Mouse (Mus musculus): ENCODE results near the gene Tmem8b.

The Tmem8b gene

GRCm38 (mm10) chr4:43713652-43714219 lies 45.0 kb downstream of the Tmem8b start:
- no peak for DNase-seq (ENCODE audit: low spot score)

- no peak for DNase-seq (ENCODE audit: low spot score)
Observed at GRCm38 (mm10) chr4:43720491-43721228, 51.9 kb downstream of the Tmem8b start.

GRCm38 (mm10) chr4:43722191-43722590 lies 53.4 kb downstream of the Tmem8b start:
- no peak for DNase-seq (ENCODE audit: low spot score)

- peak; percentile 13 for DNase-seq (ENCODE audit: low spot score)
Observed at GRCm38 (mm10) chr4:43724764-43725163, 56.0 kb downstream of the Tmem8b start.

GRCm38 (mm10) chr4:43726228-43726993 lies 57.6 kb downstream of the Tmem8b start:
- DNase-seq (ENCODE audit: low spot score): no peak

- no peak for DNase-seq (ENCODE audit: low spot score)
Observed at GRCm38 (mm10) chr4:43726995-43727394, 58.2 kb downstream of the Tmem8b start, which contains the start of gene Hrct1. Gene Hrct1, plus strand, starts transcription at chr4:43727188.

- DNase-seq (ENCODE audit: low spot score): no peak
Observed at GRCm38 (mm10) chr4:43727718-43728575, 59.2 kb downstream of the Tmem8b start.

GRCm38 (mm10) chr4:43728576-43728954 lies 59.8 kb downstream of the Tmem8b start:
- DNase-seq (ENCODE audit: low spot score): no peak

- DNase-seq (ENCODE audit: low spot score): no peak
Observed at GRCm38 (mm10) chr4:43729126-43729525, 60.4 kb downstream of the Tmem8b start.

- no peak for DNase-seq (ENCODE audit: low spot score)
Observed at GRCm38 (mm10) chr4:43729794-43730550, 61.2 kb downstream of the Tmem8b start, which contains the start of gene Spaar. Gene Spaar, plus strand, starts transcription at chr4:43730034.

GRCm38 (mm10) chr4:43730750-43731297 lies 62.1 kb downstream of the Tmem8b start:
- DNase-seq (ENCODE audit: low spot score): no peak

GRCm38 (mm10) chr4:43732171-43732570 lies 63.4 kb downstream of the Tmem8b start:
- DNase-seq (ENCODE audit: low spot score): no peak

- DNase-seq (ENCODE audit: low spot score): no peak
Observed at GRCm38 (mm10) chr4:43733186-43733585, 64.4 kb downstream of the Tmem8b start.

- DNase-seq (ENCODE audit: low spot score): no peak
Observed at GRCm38 (mm10) chr4:43737144-43737543, 68.4 kb downstream of the Tmem8b start.

GRCm38 (mm10) chr4:43738989-43739674 lies 70.4 kb downstream of the Tmem8b start:
- no peak for DNase-seq (ENCODE audit: low spot score)

GRCm38 (mm10) chr4:43741526-43741925 lies 72.8 kb downstream of the Tmem8b start:
- DNase-seq (ENCODE audit: low spot score): no peak

Measured in MN1 (cell line).